Mouse (Mus musculus): ENCODE data around the gene Fam189b.
"Not testable (repeated sequence)": the region's sequence is repeated elsewhere in the genome, so short reads cannot be mapped to it uniquely, and the experiment has no call there.

The Fam189b gene

DNA sequence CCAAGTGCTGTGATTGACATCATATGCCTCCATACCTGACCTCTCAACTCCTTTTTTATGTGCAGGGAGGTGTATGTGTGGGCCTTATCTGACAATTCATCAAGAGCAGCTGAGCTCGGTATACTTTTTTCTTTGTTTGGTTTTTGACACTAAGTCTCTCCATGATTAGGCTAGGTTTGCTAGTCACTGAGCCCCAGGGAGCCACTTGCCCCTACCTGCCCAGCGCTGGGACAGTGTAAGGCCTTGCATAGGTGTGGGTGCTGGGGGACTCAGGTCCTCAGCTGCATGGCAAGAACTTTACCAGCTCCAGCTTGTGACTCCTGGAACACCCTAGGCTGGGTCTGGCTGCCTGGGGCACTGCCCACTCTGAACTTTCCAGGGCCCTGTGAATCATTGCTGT lies 23.8 kb downstream of the Fam189b start:
- no peak for DNase-seq

DNA sequence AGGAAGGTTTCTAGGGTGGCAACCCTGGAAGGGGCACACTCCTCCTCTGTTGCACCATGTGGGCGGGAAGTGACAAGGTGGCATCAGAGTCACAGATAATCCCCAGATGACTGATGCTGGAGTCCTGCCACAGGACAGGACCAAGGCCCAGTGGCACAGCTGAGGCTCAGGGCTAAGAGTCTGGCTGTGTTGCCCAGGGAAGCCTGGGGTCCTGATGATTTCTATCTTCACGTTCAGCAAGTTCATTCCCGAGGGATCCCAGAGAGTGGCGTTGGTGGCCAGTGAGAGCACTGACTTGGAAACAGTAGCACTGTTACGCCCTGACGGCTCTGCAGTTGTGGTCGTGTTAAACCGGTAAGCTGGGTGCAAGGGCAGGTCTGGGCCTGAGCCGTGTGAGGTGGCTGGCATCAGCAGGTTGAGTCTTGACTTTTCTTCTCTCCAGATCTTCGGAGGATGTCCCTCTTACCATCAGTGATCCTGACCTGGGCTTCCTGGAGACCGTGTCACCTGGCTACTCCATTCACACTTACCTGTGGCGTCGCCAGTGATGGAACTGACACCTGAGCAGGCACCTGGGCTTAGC lies 25.2 kb downstream of the Fam189b start:
- no peak for DNase-seq

DNA sequence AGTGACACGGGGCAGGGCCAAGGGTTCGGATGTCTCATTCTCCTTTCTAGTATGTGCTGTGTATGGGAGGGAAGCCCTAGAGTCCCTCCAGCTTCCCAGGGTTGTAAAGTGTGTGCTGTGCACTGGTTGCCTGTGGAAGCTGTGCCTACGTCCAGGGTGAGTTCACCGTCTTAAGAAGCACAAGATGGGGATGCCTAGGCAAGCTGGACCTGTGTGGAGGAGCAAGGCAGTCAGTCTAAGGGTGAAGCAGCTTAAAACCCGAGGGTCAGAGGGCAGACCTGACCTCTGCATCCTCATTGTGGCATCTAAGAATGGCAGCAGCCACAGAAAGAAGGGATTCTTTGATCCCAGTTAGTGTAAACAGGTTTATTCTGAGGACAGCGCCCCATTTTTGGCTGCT lies 25.8 kb downstream of the Fam189b start:
- no peak for DNase-seq

- no peak for DNase-seq
Observed at GRCm38 (mm10) chr3:89209731-89210130, 26.8 kb downstream of the Fam189b start.

DNA sequence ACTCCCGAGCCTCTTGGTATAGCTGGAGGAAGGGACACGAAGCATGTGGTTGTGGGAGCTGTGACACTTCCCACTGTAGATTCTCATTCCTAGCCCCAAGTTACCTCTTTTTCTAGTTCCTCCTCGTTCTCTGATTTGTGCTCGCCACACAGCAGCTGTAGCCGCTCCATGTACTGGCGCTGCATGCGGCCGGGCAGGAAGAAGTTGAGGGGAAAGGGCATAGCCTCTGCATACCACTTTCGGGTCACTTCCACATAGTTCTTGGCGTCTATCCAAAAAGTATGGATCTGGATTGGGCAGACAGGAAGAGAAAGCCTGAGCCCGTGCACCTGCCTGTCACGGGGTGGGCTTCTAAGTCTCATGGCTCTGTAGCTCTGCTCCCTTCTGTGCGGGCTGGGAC lies 27.2 kb downstream of the Fam189b start:
- no peak for DNase-seq

GRCm38 (mm10) chr3:89210731-89211130 lies 27.8 kb downstream of the Fam189b start:
- no peak for DNase-seq

GRCm38 (mm10) chr3:89213803-89214530 lies 31.0 kb downstream of the Fam189b start:
- DNase-seq = peak; percentile 97

GRCm38 (mm10) chr3:89214681-89215411 lies 31.9 kb downstream of the Fam189b start, which contains the start of gene Thbs3:
TSS of gene Thbs3 (plus strand) at chr3:89215180.
- peak; percentile 72 for DNase-seq

GRCm38 (mm10) chr3:89215853-89216252 lies 32.9 kb downstream of the Fam189b start:
- peak; percentile 89 for DNase-seq

- DNase-seq = not testable (repeated sequence)
Observed at GRCm38 (mm10) chr3:89216407-89216806, 33.5 kb downstream of the Fam189b start.

DNA sequence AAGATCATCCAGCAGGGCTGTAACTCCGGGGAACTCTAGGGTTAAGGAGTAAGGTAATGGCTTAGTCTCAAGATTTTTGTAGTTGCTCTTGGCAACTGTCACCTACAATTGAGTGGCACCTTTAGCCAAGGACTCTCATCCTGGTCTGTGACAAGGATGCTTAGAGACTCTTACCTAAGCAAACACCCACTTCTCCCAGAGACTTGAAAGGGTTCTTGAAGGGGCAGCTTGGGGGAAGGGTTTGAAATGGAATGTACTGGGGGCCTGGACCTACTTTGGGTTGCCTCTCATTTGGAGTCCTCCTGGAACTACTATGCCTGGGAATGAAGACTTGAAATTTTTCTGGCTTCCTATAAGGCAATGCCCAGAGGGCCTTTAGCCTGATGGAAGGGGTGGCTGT lies 35.3 kb downstream of the Fam189b start:
- peak; percentile 66 for DNase-seq

- DNase-seq = no peak
Observed at GRCm38 (mm10) chr3:89219546-89219945, 36.6 kb downstream of the Fam189b start.

DNA sequence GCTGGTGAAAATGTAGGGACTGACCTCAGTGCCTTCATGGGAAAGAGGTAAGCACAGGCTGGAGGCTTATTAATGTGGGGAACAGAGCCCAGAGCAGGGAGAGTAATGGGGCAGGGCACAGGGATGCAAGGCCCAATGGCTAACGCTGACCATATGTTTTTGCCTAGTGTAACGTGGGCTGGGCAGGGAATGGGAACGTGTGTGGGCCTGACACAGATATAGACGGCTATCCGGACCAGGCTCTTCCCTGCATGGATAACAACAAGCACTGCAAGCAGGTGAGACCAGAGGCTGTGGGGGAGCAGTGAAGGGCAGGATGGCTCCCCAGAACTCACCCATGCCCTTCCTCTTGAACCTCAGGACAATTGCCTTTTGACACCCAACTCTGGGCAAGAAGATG lies 38.2 kb downstream of the Fam189b start:
- no peak for DNase-seq

GRCm38 (mm10) chr3:89224796-89225195 lies 41.9 kb downstream of the Fam189b start:
- DNase-seq = no peak

DNA sequence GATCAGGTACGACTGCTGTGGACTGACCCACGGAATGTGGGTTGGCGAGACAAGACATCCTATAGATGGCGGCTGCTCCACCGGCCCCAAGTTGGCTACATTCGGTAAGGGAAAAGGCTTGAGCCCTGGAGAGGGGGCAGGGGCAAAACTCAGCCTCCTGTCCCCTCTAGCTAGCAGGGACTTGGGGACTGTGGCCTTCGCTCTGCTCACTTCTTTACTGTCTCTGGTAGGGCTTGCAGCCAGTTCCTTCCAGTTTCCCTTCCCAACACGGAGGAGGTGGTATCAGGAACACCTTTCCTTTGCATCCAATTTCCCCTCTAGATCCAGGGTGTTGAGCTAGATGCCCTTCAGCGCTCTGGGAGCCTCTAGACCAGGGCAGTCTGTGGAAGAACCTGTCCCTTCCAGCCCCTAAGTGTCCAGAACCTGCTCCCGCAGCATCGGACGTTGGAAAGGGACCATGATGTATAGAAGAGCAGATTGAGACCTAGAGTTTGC lies 42.4 kb downstream of the Fam189b start:
- no peak for DNase-seq

DNA sequence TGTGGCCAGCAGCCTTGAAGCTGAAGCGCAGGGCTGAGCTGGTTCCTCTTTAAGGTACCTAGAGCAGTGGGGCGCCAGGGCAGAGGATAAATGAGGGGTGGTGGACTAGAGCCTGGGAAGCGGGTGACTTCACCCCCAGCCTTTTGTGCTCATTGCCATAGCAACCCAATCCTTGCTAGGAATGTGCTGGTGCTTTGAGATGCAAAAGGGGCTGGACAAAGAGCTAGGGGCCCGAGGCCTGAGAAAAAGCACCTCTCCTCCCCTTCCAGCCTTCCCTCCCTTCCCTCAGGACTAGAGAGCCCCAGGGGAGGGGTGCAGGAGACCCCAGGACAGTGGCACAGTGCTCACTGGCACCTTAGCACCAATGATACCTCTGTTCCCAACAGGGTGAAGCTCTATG lies 43.0 kb downstream of the Fam189b start:
- DNase-seq = no peak

DNA sequence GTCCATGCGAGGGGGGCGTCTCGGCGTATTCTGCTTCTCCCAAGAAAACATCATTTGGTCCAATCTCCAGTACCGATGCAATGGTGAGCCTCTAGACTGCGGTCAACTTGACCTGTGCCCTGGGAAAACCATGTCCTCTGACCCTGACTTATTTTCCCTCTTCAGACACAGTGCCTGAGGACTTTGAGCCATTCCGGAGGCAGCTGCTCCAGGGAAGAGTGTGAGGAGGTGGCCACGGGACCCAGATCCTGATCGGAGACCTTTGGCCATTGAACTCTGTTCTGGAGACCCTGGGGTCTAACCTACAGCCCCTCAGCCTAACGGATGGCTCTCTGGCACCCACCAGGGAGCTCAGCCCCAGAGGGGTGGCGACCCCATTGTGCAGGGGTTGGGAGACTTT lies 43.4 kb downstream of the Fam189b start:
- no peak for DNase-seq

GRCm38 (mm10) chr3:89226900-89227299 lies 44.0 kb downstream of the Fam189b start, which contains the start of gene Mtx1:
TSS of gene Mtx1 (minus strand) at chr3:89227088.
- no peak for DNase-seq

GRCm38 (mm10) chr3:89227307-89228179 lies 44.6 kb downstream of the Fam189b start:
- peak; percentile 95 for DNase-seq

DNA sequence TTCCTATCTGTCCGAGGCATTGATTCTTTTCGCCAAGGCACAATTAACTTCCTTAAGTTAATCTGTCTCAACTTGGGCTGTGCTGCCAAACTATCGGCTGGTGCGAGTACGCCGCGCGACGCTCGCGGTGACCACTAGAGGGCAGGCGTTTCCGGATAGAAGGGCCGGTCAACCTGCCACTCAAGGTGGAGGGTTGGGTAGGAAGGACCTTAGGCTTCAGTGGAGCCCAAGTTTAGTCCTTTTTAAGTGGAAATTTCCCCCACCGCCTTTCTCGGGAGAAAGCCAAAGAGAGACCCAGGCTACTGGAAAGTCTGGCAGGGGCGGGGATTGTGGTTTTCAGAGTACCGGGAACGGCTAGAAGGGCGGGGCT lies 45.2 kb downstream of the Fam189b start:
- DNase-seq = peak; percentile 93

GRCm38 (mm10) chr3:89228836-89229235 lies 45.9 kb downstream of the Fam189b start, which contains the start of gene Muc1:
TSS of gene Muc1 (plus strand) at chr3:89229057.
- DNase-seq = peak; percentile 66

- no peak for DNase-seq
Observed at GRCm38 (mm10) chr3:89229276-89229675, 46.3 kb downstream of the Fam189b start.

DNA sequence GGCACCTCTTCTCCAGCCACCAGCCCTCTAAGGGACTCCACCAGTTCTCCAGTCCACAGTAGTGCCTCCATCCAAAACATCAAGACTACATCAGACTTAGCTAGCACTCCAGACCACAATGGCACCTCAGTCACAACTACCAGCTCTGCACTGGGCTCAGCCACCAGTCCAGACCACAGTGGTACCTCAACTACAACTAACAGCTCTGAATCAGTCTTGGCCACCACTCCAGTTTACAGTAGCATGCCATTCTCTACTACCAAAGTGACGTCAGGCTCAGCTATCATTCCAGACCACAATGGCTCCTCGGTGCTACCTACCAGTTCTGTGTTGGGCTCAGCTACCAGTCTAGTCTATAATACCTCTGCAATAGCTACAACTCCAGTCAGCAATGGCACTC lies 47.6 kb downstream of the Fam189b start:
- DNase-seq = no peak
